17 mouse cellular contexts compared by ENCODE assay signal in genomic region chr4:129502901-129503444, GRCm38 (mm10). TPM values are rescaled to one million over a fixed set of nuclear protein-coding genes. Genes with fewer than 3 reads are reported as not detected.
A peak's percentile ranks its signal among the peaks of the same experiment; 100 is the strongest.
DNase-seq lines count a peak whose midpoint lies in the region; ATAC-seq lines count a peak whose summit lies in the region.
"Had no signal": no experiment of that assay in that cellular context is flagged by ENCODE, and none has a peak within 500 bp of the region (broad histone marks: within the 10 kb centered on the region; RNA-seq: fewer than 3 reads in every experiment).

No protein-coding gene starts in this region.

- no peak overlapping the region for H3K9ac ChIP-seq in heart, embryonic 15.5 days
- H3K9ac ChIP-seq in lung, embryonic 16.5 days (ENCODE audit: low read length), result no peak overlapping the region
- H3K9ac ChIP-seq in stomach, embryonic 16.5 days (ENCODE audit: low read length), result no peak overlapping the region
- H3K9ac ChIP-seq: forebrain, embryonic 15.5 days; hindbrain, embryonic 15.5 days had no signal

- H3K27me3 ChIP-seq in heart, embryonic 15.5 days, result no peaks in the 10 kb centered on the region
- H3K27me3 ChIP-seq in lung, embryonic 16.5 days (ENCODE audit: control insufficient read depth, insufficient read depth, low read depth, low read length), result no peaks in the 10 kb centered on the region
- H3K27me3 ChIP-seq in stomach, embryonic 16.5 days (ENCODE audit: control insufficient read depth, insufficient read depth, low read length), result no peaks in the 10 kb centered on the region
- H3K27me3 ChIP-seq: forebrain, embryonic 15.5 days; hindbrain, embryonic 15.5 days had no signal

- peak overlapping the region; percentile 18 for H3K27ac ChIP-seq in heart, embryonic 15.5 days
- H3K27ac ChIP-seq in lung, embryonic 16.5 days (ENCODE audit: low read length), result peak overlapping the region; percentile 49; the same call in 1 of the 2 replicates
- H3K27ac ChIP-seq in stomach, embryonic 16.5 days (ENCODE audit: low read length), result peak overlapping the region; percentile 43; the same call in 1 of the 2 replicates
- H3K27ac ChIP-seq: forebrain, embryonic 15.5 days; hindbrain, embryonic 15.5 days had no signal

- WGBS in heart, embryonic 15.5 days, result 48% methylated on average over 11 of the region's 11 CpGs
- 51% methylated on average over 11 of the region's 11 CpGs for WGBS in lung, embryonic 16.5 days
- WGBS in stomach, embryonic 16.5 days, result 52% methylated on average over 11 of the region's 11 CpGs

- H3K36me3 ChIP-seq in heart, embryonic 15.5 days, result no peaks in the 10 kb centered on the region
- H3K36me3 ChIP-seq in lung, embryonic 16.5 days (ENCODE audit: control insufficient read depth, insufficient read depth, low read length), result no peaks in the 10 kb centered on the region
- no peaks in the 10 kb centered on the region for H3K36me3 ChIP-seq in stomach, embryonic 16.5 days (ENCODE audit: control insufficient read depth, insufficient read depth, low read length)
- H3K36me3 ChIP-seq: forebrain, embryonic 15.5 days; G1E; hindbrain, embryonic 15.5 days had no signal

- no peak overlapping the region for H3K4me2 ChIP-seq in heart, embryonic 15.5 days
- H3K4me2 ChIP-seq in lung, embryonic 16.5 days (ENCODE audit: low read depth, low read length), result no peak overlapping the region
- H3K4me2 ChIP-seq in stomach, embryonic 16.5 days (ENCODE audit: low read depth, low read length), result no peak overlapping the region
- H3K4me2 ChIP-seq: forebrain, embryonic 15.5 days; hindbrain, embryonic 15.5 days had no signal

- H3K9me3 ChIP-seq in heart, embryonic 15.5 days (replicated peaks), result no peaks in the 10 kb centered on the region
- no peaks in the 10 kb centered on the region for H3K9me3 ChIP-seq in lung, embryonic 16.5 days (ENCODE audit: control insufficient read depth, low read length)
- no peaks in the 10 kb centered on the region for H3K9me3 ChIP-seq in stomach, embryonic 16.5 days (replicated peaks; ENCODE audit: control insufficient read depth, low read length)
- H3K9me3 ChIP-seq: forebrain, embryonic 15.5 days; G1E; hindbrain, embryonic 15.5 days had no signal

- no peak for DNase-seq in heart, adult 8-10 months (ENCODE audit: low spot score)
- DNase-seq in lung, postnatal 25 days (ENCODE audit: low spot score), result no peak
- peak; percentile 96 for DNase-seq in ZHBTc4 (ENCODE audit: low read depth, low spot score)
- no peak for DNase-seq in left cerebral cortex, adult 8-10 months (ENCODE audit: low spot score in 2 of 2)
- DNase-seq: cerebellum, postnatal 25 days; gastrocnemius, postnatal 36 days; left cerebral cortex, postnatal 4 days; right cerebral cortex, postnatal 25 days had no signal

- no peak for ATAC-seq in heart, embryonic 15.5 days (replicated peaks; ENCODE audit: insufficient number of reproducible peaks, insufficient read depth, low FRiP score, low read depth)
- no peak for ATAC-seq in lung, embryonic 16.5 days (ENCODE audit: low read depth)
- no peak for ATAC-seq in stomach, embryonic 16.5 days (ENCODE audit: insufficient read depth, low FRiP score)
- ATAC-seq: forebrain, embryonic 15.5 days; lung, postnatal 0 days had no signal

- no peak overlapping the region for H3K4me3 ChIP-seq in heart, embryonic 15.5 days
- no peak overlapping the region for H3K4me3 ChIP-seq in lung, embryonic 16.5 days (ENCODE audit: low read length)
- no peak overlapping the region for H3K4me3 ChIP-seq in stomach, embryonic 16.5 days (replicated peaks; ENCODE audit: low read length)
- H3K4me3 ChIP-seq: forebrain, embryonic 15.5 days; hindbrain, embryonic 15.5 days had no signal

- H3K4me1 ChIP-seq in heart, embryonic 15.5 days (replicated peaks), result peaks cover 57% of the 10 kb centered on the region
- H3K4me1 ChIP-seq in lung, embryonic 16.5 days (replicated peaks; ENCODE audit: control insufficient read depth, insufficient read depth, low read length), result peaks cover 28% of the 10 kb centered on the region
- H3K4me1 ChIP-seq in stomach, embryonic 16.5 days (ENCODE audit: control insufficient read depth, insufficient read depth, low read length), result peaks cover 15% of the 10 kb centered on the region

RNA-seq across cellular contexts. Expression of gene Marcksl1, which starts 10.4 kb away (rescaled TPM):
- 283 and 352 TPM in 2 replicates for polyA plus RNA-seq in heart, embryonic 15.5 days (2015; fragmentation: Nextera tagmentation; extraction: Ambion mirVana)
- total RNA-seq in heart, adult 8-10 months (2022), result 1 to 10 TPM; 2.3 to 3.3 (median 3.2) TPM
- polyA plus RNA-seq in lung, embryonic 16.5 days (2015; fragmentation: Nextera tagmentation; extraction: Ambion mirVana), result 506 and 544 TPM in 2 replicates
- 259 and 296 TPM in 2 replicates for polyA plus RNA-seq in stomach, embryonic 16.5 days (2015; fragmentation: Nextera tagmentation; extraction: Ambion mirVana)
- total RNA-seq in left cerebral cortex, adult 8-10 months (2022), result 10 to 100 TPM; 37.4 to 69.7 (median 61.1) TPM

RNA-seq across cellular contexts. Expression of gene Fam229a, which starts 12.0 kb away (rescaled TPM):
- polyA plus RNA-seq in heart, embryonic 15.5 days (2015; fragmentation: Nextera tagmentation; extraction: Ambion mirVana), result 0.27 TPM in 1 of 2 replicates, not detected in the other
- not detected for total RNA-seq in heart, adult 8-10 months (2022)
- not detected in 2 replicates for polyA plus RNA-seq in lung, embryonic 16.5 days (2015; fragmentation: Nextera tagmentation; extraction: Ambion mirVana)
- polyA plus RNA-seq in stomach, embryonic 16.5 days (2015; fragmentation: Nextera tagmentation; extraction: Ambion mirVana), result not detected in 2 replicates
- not detected for total RNA-seq in left cerebral cortex, adult 8-10 months (2022)
- total RNA-seq: G1E; gastrocnemius, postnatal 36 days; layer of hippocampus, adult 8-10 months; left cerebral cortex, postnatal 4 days had no signal
- polyA plus RNA-seq: forebrain, embryonic 15.5 days; G1E; stomach, embryonic 14.5 days had no signal

RNA-seq across cellular contexts. Expression of gene Tssk3, which starts 12.2 kb away (rescaled TPM):
- not detected in 2 replicates for polyA plus RNA-seq in heart, embryonic 15.5 days (2015; fragmentation: Nextera tagmentation; extraction: Ambion mirVana)
- not detected for total RNA-seq in heart, adult 8-10 months (2022)
- polyA plus RNA-seq in lung, embryonic 16.5 days (2015; fragmentation: Nextera tagmentation; extraction: Ambion mirVana), result not detected in 2 replicates
- not detected in 2 replicates for polyA plus RNA-seq in stomach, embryonic 16.5 days (2015; fragmentation: Nextera tagmentation; extraction: Ambion mirVana)
- under 1 TPM; 0.38 to 0.60 (median 0.46) TPM for total RNA-seq in left cerebral cortex, adult 8-10 months (2022)
- total RNA-seq: gastrocnemius, postnatal 36 days had no signal
- polyA plus RNA-seq: G1E; stomach, embryonic 14.5 days had no signal

RNA-seq across cellular contexts. Expression of gene Hdac1, which starts 39.5 kb away (rescaled TPM):
- polyA plus RNA-seq in heart, embryonic 15.5 days (2015; fragmentation: Nextera tagmentation; extraction: Ambion mirVana), result 99.9 and 134 TPM in 2 replicates
- 10 to 100 TPM; 11.4 to 15.0 (median 12.8) TPM for total RNA-seq in heart, adult 8-10 months (2022)
- 243 and 247 TPM in 2 replicates for polyA plus RNA-seq in lung, embryonic 16.5 days (2015; fragmentation: Nextera tagmentation; extraction: Ambion mirVana)
- polyA plus RNA-seq in stomach, embryonic 16.5 days (2015; fragmentation: Nextera tagmentation; extraction: Ambion mirVana), result 195 and 205 TPM in 2 replicates
- total RNA-seq in left cerebral cortex, adult 8-10 months (2022), result 10 to 100 TPM; 22.3 to 28.6 (median 25.9) TPM

RNA-seq across cellular contexts. Expression of gene Bsdc1, which starts 41.6 kb away (rescaled TPM):
- polyA plus RNA-seq in heart, embryonic 15.5 days (2015; fragmentation: Nextera tagmentation; extraction: Ambion mirVana), result 23.1 and 27.2 TPM in 2 replicates
- 10 to 100 TPM; 50.3 to 54.6 (median 53.3) TPM for total RNA-seq in heart, adult 8-10 months (2022)
- polyA plus RNA-seq in lung, embryonic 16.5 days (2015; fragmentation: Nextera tagmentation; extraction: Ambion mirVana), result 25.5 and 29.2 TPM in 2 replicates
- 28.0 and 30.5 TPM in 2 replicates for polyA plus RNA-seq in stomach, embryonic 16.5 days (2015; fragmentation: Nextera tagmentation; extraction: Ambion mirVana)
- 10 to 100 TPM; 54.0 to 70.8 (median 55.5) TPM for total RNA-seq in left cerebral cortex, adult 8-10 months (2022)
